Mouse (Mus musculus) hindbrain, postnatal 0 days (tissue): ENCODE measurements at regions not wholly inside any gene's neighbourhood (a gene's known extent, or its start where the extent isn't known, plus 50 kb on each side); places are given as distances from the start of the nearest gene placed in this dataset.
"Not testable (repeated sequence)": the region's sequence is repeated elsewhere in the genome, so short reads cannot be mapped to it uniquely, and the experiment has no call there.

Experiments used
- ATAC-seq: fragments of 200-750 bp; cut with Nextera tagmentation; 2 replicates; pipeline ENCODE4 v1.8.0; 2017; ENCODE audit warnings: mild to moderate bottlenecking, moderate TSS enrichment, moderate library complexity
- DNase-seq: peaks from one replicate; pipeline ENCODE4 v3.0.0-alpha.2; 2015; ENCODE audit warnings: low spot score
- H3K27ac ChIP-seq: fragments of 300-500 bp; sonication (generic); 2 replicates; pipeline ENCODE4 v1.5.1; 2014; ENCODE audit warnings: mild to moderate bottlenecking
- H3K27me3 ChIP-seq: fragments of 300-500 bp; sonication (generic); 2 replicates; pipeline ENCODE4 v1.6.1; 2014; ENCODE audit warnings: low read length, mixed read lengths; ENCODE audit not compliant: insufficient read depth
- H3K36me3 ChIP-seq: fragments of 300-500 bp; sonication (generic); 2 replicates; pipeline ENCODE4 v1.6.1; 2014; ENCODE audit warnings: low read length, mixed read lengths; ENCODE audit not compliant: insufficient read depth
- H3K4me1 ChIP-seq: fragments of 300-500 bp; sonication (generic); 2 replicates; pipeline ENCODE4 v1.6.1; 2014; ENCODE audit warnings: antibody characterized with exemption, low read length, mixed read lengths; ENCODE audit not compliant: insufficient read depth
- H3K4me2 ChIP-seq: fragments of 300-500 bp; sonication (generic); 2 replicates; pipeline ENCODE4 v1.6.1; 2014; ENCODE audit warnings: low read depth, mild to moderate bottlenecking, low read length, moderate library complexity, mixed read lengths
- H3K4me3 ChIP-seq: fragments of 300-500 bp; sonication (generic); 2 replicates; pipeline ENCODE4 v1.5.1; 2014; ENCODE audit warnings: low read length
- H3K9ac ChIP-seq: fragments of 300-500 bp; sonication (generic); replicated peaks from 2 replicates; pipeline ENCODE4 v1.6.1; 2014; ENCODE audit warnings: mild to moderate bottlenecking, low read length, moderate library complexity, mixed read lengths
- H3K9me3 ChIP-seq: fragments of 300-500 bp; sonication (generic); 2 replicates; pipeline ENCODE4 v1.6.1; 2016; ENCODE audit warnings: low read length, mixed read lengths
- CTCF ChIP-seq: IDR thresholded peaks from 2 replicates; pipeline ENCODE4 v1.5.1; 2016; ENCODE audit warnings: antibody characterized with exemption, control low read depth, low read depth
- WGBS: fragments of 180-500 bp; shearing (Covaris S2); extraction: QIAGEN DNeasy Blood & Tissue Kit; methylation state at CpG from one replicate; pipeline ENCODE4 v1.1.7; 2014; 5-methylcytosine and 5-hydroxymethylcytosine counted together

- 63% methylated on average over 6 of the region's 6 CpGs for WGBS
- peak; percentile 3 for DNase-seq
Measured at GRCm38 (mm10) chr14:52654355-52654754, 158.8 kb upstream of the Olfr1507 start.

GRCm38 (mm10) chr14:52638179-52638578 is 142.6 kb upstream of the Olfr1507 start:
- H3K4me3 ChIP-seq: no peak overlapping the region
- H3K9ac ChIP-seq: no peak overlapping the region
- no peaks in the 10 kb centered on the region for H3K27me3 ChIP-seq
- H3K4me2 ChIP-seq: no peak overlapping the region
- H3K36me3 ChIP-seq: no peaks in the 10 kb centered on the region
- no peaks in the 10 kb centered on the region for H3K4me1 ChIP-seq
- 0 out of 2 replicates have a peak, but pooled peaks cover 2% of the 10 kb centered on the region for H3K9me3 ChIP-seq
- ATAC-seq: no peak
- 75% methylated on average over 2 of the region's 2 CpGs for WGBS
- H3K27ac ChIP-seq: no peak overlapping the region
- no peak for TF ChIP-seq CTCF
- no peak for DNase-seq

More at GRCm38 (mm10) chr14:52654355-52654754, 158.8 kb upstream of the Olfr1507 start:
- H3K9ac ChIP-seq: no peak overlapping the region
- H3K9me3 ChIP-seq: no peaks in the 10 kb centered on the region
- H3K4me3 ChIP-seq: no peak overlapping the region
- no peaks in the 10 kb centered on the region for H3K27me3 ChIP-seq
- H3K27ac ChIP-seq: no peak overlapping the region
- no peaks in the 10 kb centered on the region for H3K4me1 ChIP-seq
- H3K36me3 ChIP-seq: no peaks in the 10 kb centered on the region
- no peak overlapping the region for H3K4me2 ChIP-seq
- ATAC-seq: no peak
- TF ChIP-seq CTCF: no peak

GRCm38 (mm10) chr14:52622184-52622583 is 126.6 kb upstream of the Olfr1507 start:
- WGBS: 35% methylated on average over 4 of the region's 4 CpGs
- Histone ChIP-seq H3K9ac (no peak overlapping the region), H3K27ac (no peak overlapping the region), H3K9me3 (no peaks in the 10 kb centered on the region; the same call in 1 of the 2 replicates), H3K4me1 (no peaks in the 10 kb centered on the region), H3K4me3 (no peak overlapping the region), H3K27me3 (no peaks in the 10 kb centered on the region), H3K36me3 (no peaks in the 10 kb centered on the region), H3K4me2 (no peak overlapping the region)
- DNase-seq: no peak
- ATAC-seq: no peak
- TF ChIP-seq CTCF: peak; percentile 32

GRCm38 (mm10) chr14:52580319-52580718 is 84.8 kb upstream of the Olfr1507 start:
- no peaks in the 10 kb centered on the region for H3K4me1 ChIP-seq
- 49% methylated on average over 3 of the region's 3 CpGs for WGBS
- ATAC-seq (no peak), DNase-seq (peak; percentile 4)
- TF ChIP-seq CTCF: peak; percentile 41
- H3K9ac ChIP-seq: no peak overlapping the region
- H3K4me2 ChIP-seq: no peak overlapping the region
- no peaks in the 10 kb centered on the region for H3K36me3 ChIP-seq
- H3K27ac ChIP-seq: no peak overlapping the region
- H3K9me3 ChIP-seq: no peaks in the 10 kb centered on the region
- H3K27me3 ChIP-seq: no peaks in the 10 kb centered on the region
- no peak overlapping the region for H3K4me3 ChIP-seq

DNA sequence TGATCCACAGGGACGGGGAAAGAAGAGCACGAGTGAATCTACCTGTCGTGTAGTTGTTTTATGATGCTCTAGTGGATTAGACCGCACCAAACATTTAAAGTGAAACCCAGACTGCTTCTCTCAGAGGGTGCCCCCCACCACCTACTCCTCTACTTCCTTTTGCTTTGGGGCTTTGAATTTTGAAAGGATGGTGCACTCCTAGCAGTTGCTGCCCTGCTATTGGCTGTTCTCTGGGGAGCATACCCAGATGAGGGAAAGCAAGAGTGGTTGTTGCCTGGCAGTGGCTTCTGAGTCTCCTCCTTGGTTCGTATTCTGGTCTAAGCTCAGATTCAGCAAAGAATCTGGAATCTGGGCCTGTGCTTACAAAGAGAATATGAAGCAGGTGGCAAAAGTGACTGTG is 71.4 kb upstream of the Olfr1507 start:
- no peak for DNase-seq
- Histone ChIP-seq H3K9ac (no peak overlapping the region), H3K9me3 (no peaks in the 10 kb centered on the region), H3K27me3 (no peaks in the 10 kb centered on the region), H3K4me1 (no peaks in the 10 kb centered on the region), H3K27ac (no peak overlapping the region), H3K4me2 (no peak overlapping the region), H3K36me3 (no peaks in the 10 kb centered on the region), H3K4me3 (no peak overlapping the region)
- TF ChIP-seq CTCF: no peak
- 78% methylated on average over 5 of the region's 5 CpGs for WGBS
- no peak for ATAC-seq

DNA sequence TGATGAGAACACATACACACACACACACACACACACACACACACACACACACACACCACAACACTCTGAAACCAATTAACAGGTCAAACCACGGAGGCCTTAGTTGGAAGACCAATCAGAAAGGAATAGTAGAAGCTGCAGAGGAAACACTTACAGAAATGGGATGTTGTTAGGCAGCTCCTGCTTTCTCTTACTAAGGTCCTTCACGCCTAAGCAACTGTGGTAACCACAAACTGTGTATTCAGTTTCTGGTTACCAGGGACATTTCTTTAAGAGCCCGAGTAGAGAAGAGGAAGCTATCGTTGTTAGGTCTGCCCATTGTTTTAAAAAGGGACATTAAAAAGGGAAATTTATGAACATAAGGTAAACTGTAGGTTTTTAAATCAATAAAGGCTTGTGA is 70.1 kb upstream of the Olfr1507 start:
- no peak for TF ChIP-seq CTCF
- no peaks in the 10 kb centered on the region for H3K9me3 ChIP-seq
- 66% methylated on average over 4 of the region's 4 CpGs for WGBS
- H3K4me1 ChIP-seq: no peaks in the 10 kb centered on the region
- H3K9ac ChIP-seq: no peak overlapping the region
- H3K27ac ChIP-seq: no peak overlapping the region
- DNase-seq (no peak), ATAC-seq (no peak)
- no peak overlapping the region for H3K4me2 ChIP-seq
- H3K36me3 ChIP-seq: no peaks in the 10 kb centered on the region
- H3K27me3 ChIP-seq: no peaks in the 10 kb centered on the region
- H3K4me3 ChIP-seq: no peak overlapping the region

GRCm38 (mm10) chr14:52556340-52556739 is 60.8 kb upstream of the Olfr1507 start:
- not testable (repeated sequence) for H3K4me2 ChIP-seq, H3K36me3 ChIP-seq, ATAC-seq, DNase-seq, H3K27ac ChIP-seq, H3K9me3 ChIP-seq, H3K4me1 ChIP-seq, H3K4me3 ChIP-seq, H3K9ac ChIP-seq, H3K27me3 ChIP-seq
- WGBS: 93% methylated on average over 13 of the region's 13 CpGs
